Mouse (Mus musculus) heart, postnatal 36 days (tissue): Measurements from ENCODE around the gene Homez. TPM values are rescaled to one million over a fixed set of nuclear protein-coding genes. Genes with fewer than 3 reads are reported as not detected.
A peak's percentile ranks its signal among the peaks of the same experiment; 100 is the strongest.

ENCODE experiments used
- DNase-seq, 2 experiments: peaks; one replicate each; pipeline ENCODE4 v3.0.0; 2021 to 2022
- intact Hi-C: fragments of 180-260 bp; cut with DNase I; formaldehyde crosslinking; loops from one replicate; pipeline ENCODE4 v1.15.1; 2025
- total RNA-seq, 2 experiments: library from RNA; stranded (reverse); gene quantifications; 2 replicates each; pipeline ENCODE4 v1.2.3; 2021

Gene Homez
- total RNA-seq, 2 experiments from 2014 or later, result 5.2 to 8.8 TPM

- intact Hi-C loops, result no loop called here
- no peak for DNase-seq
Measured at GRCm38 (mm10) chr14:54875844-54876538, 5.2 kb upstream of the Homez start.

GRCm38 (mm10) chr14:54874165-54874564 is 3.4 kb upstream of the Homez start:
- DNase-seq, result no peak
- intact Hi-C loops, result no loop called here

- DNase-seq, result no peak
- intact Hi-C loops, result no loop called here
Measured at GRCm38 (mm10) chr14:54868026-54868425, 2.7 kb downstream of the Homez start.

DNA sequence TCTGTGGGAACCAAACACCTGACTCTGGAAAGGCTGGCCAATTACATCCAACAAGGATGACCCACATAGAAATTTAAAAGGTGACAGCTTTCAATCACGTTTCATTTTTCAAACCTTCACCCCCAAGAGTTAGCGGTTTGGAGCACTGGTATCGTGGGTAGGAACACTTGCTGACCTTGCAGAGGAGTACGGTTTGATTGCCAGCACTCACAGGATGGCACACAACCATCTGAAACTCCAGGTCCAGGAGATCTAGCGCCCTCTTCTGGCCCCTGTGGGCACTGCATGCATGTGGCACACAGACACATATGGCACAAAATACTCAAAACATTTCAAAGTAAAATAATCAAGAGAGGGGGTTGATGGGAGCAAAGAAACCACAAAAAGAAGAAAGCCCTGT is 3.8 kb downstream of the Homez start:
- no peak for DNase-seq
- intact Hi-C loops, result loop anchor here (2.0 kb wide), 1 partner anchor 26 kb away; the partner anchor contains the start of gene Pabpn1

DNA sequence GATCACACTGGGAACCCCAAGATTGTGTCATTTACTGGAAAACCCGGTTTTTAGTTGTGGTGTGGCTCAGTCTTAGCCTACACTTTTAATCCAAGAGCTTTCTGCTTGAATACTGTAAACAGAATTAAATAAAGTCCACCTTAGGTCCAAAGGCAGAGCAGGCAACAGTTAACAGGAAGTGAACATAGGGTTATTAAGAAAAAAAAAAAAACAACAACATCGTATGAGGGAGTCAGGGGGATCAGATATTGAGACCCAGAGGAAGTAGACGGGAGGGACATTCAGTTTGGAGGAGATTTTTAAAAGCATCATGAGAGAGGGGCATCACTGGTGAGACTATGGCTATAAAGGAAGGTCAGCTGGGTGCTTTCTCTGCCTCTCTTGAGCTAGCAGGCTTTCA is 4.5 kb downstream of the Homez start:
- intact Hi-C loops, result loop anchor here (2.0 kb wide), 1 partner anchor 27 kb away; the partner anchor contains the start of gene Pabpn1
- no peak for DNase-seq

DNA sequence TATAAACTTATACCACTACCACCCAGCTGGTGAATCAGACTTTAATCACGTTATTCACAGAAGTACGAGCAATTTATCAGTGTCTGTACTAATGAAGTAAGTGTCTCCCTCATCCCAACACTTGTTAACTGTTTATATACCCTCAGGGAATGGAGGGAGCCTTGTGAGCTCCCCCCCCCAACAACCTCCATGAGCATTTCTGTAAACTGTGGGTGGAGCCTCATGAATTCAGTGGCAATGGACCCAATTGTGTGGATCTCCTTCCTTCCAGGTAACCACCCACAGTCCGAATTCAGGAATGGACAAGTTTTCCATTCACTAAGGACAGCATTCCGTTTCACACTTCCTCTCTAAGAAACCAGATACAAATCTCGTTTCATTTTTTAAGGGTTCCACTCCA is 5.1 kb downstream of the Homez start:
- intact Hi-C loops, result loop anchor here (2.0 kb wide), 1 partner anchor 27 kb away; the partner anchor contains the start of gene Pabpn1
- no peak for DNase-seq

- no peak for DNase-seq
- intact Hi-C loops, result loop anchor here (5.0 kb wide), 1 partner anchor 223 kb away; no protein-coding TSS in a partner anchor
Measured at GRCm38 (mm10) chr14:54864313-54865036, 6.3 kb downstream of the Homez start.

- intact Hi-C loops, result loop anchor here (5.0 kb wide), 1 partner anchor 224 kb away; no protein-coding TSS in a partner anchor
- peak; percentile 89 to 91 for DNase-seq
Measured at GRCm38 (mm10) chr14:54863501-54864312, 7.1 kb downstream of the Homez start.

- peak; percentile 40 to 74 for DNase-seq
Measured at GRCm38 (mm10) chr14:54860511-54860910, 10.2 kb downstream of the Homez start.

DNA sequence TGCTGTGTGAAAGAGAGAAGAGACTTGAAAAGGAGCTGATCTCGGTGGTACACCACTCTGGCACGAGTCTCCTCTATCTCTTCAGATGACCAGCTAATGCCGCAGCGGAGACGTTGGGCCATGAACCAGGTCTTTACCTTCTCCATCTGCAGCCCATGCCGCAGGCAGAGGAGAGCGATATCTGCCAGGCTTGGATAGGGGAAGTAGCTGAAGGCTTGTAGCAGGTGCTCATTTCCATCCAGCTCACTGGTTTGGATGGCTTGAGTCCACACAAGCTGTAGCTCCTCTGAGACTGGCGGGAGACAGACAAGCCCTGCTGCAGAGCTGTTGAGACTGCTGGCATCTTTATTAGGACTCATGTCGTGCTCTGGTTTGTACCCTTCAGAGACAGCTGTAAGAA is 12.9 kb downstream of the Homez start:
- intact Hi-C loops, result no loop called here
- DNase-seq, result no peak

More at GRCm38 (mm10) chr14:54860511-54860910, 10.2 kb downstream of the Homez start:
- intact Hi-C loops, result loop anchor here (1.0 to 5.0 kb wide), 2 partner anchors 146 to 227 kb away; no protein-coding TSS in a partner anchor

- intact Hi-C loops, result no loop called here
- no peak for DNase-seq
Measured at GRCm38 (mm10) chr14:54856703-54857102, 14.1 kb downstream of the Homez start.

DNA sequence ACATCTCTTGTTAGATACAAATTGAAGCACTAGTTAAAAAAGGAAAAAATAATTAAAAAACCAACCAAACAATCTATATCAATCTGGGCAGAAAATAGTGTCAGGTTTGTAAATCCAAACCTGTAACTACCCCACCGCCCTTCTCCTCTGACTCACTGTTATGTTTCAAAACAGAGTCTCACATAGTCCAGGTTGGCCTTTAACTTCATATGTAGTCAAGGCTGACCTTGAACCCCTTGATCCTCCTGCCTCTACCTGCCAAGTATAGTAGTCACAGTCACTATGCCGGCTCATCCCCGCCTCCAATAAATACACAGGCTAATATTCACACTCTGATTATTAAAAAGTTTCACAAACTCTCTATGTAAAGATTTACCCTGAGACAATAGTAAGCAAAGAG is 15.0 kb downstream of the Homez start:
- intact Hi-C loops, result no loop called here

GRCm38 (mm10) chr14:54843461-54843860 is 27.3 kb downstream of the Homez start:
- DNase-seq, result peak in 1 of 2 experiments; percentile 5
- intact Hi-C loops, result loop anchor here (1.0 to 5.0 kb wide), 4 partner anchors 95 to 259 kb away; no protein-coding TSS in a partner anchor

More for the DNA sequence above, 15.0 kb downstream of the Homez start:
- no peak for DNase-seq

- intact Hi-C loops, result no loop called here
- DNase-seq, result no peak
Measured at GRCm38 (mm10) chr14:54823716-54824115, 47.0 kb downstream of the Homez start.

- intact Hi-C loops, result no loop called here
- no peak for DNase-seq
Measured at GRCm38 (mm10) chr14:54822301-54822700, 48.5 kb downstream of the Homez start.

GRCm38 (mm10) chr14:54817791-54818190 is 53.0 kb downstream of the Homez start:
- DNase-seq, result no peak
- intact Hi-C loops, result loop anchor here (1.0 kb wide), 1 partner anchor 103 kb away; no protein-coding TSS in a partner anchor

- intact Hi-C loops, result no loop called here
- no peak for DNase-seq
Measured at GRCm38 (mm10) chr14:54815737-54816136, 55.0 kb downstream of the Homez start.

DNA sequence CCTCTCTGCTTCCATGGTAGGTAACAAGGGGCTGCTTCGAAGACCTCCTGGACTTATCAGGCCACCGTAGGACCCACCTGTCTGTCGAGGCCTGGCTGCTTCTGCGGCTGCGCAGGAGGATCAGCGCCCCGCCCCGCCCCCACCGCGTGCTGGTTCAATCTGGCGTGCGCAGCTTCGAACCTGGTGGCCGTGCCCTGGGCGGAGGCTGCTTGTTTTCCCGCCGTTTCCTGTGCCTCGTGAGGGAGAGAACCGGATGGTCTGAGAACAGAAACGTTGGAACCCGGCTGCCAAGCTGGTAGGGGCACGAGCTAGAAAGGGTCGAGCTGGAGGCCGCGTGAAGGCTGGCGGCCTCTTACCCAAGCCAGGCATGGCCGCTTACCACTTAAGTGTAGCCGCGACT is 56.8 kb downstream of the Homez start, which contains the start of gene Rnf212b:
Gene Rnf212b (plus strand): TSS at position 151 of the 400 bp plus-strand sequence.
- no peak for DNase-seq
- intact Hi-C loops, result no loop called here

GRCm38 (mm10) chr14:54809668-54810033 is 61.1 kb downstream of the Homez start:
- intact Hi-C loops, result no loop called here
- DNase-seq, result peak in 1 of 2 experiments; percentile 4
